Mouse (Mus musculus) fibroblast of lung, adult 2 months (primary cell): ENCODE results near the gene Neu3.

Experiments used
- DNase-seq: peaks from one replicate; pipeline ENCODE4 v3.0.0-alpha.2; 2011; ENCODE audit warnings: low read depth

The Neu3 gene

GRCm38 (mm10) chr7:99828083-99828570 lies at the start of gene Neu3:
Gene Neu3, minus strand, starts transcription at chr7:99828417.
- DNase-seq: peak; percentile 87

GRCm38 (mm10) chr7:99876345-99876744 lies 48.1 kb upstream of the Neu3 start:
- peak; percentile 48 for DNase-seq

- no peak for DNase-seq
These were observed 47.7 kb upstream of the Neu3 start for GRCm38 (mm10) chr7:99875891-99876290.

GRCm38 (mm10) chr7:99873965-99874364 lies 45.7 kb upstream of the Neu3 start:
- DNase-seq: no peak

- DNase-seq: no peak
These were observed 41.1 kb upstream of the Neu3 start for GRCm38 (mm10) chr7:99869296-99869695.

- DNase-seq: peak; percentile 22
These were observed 37.0 kb upstream of the Neu3 start for GRCm38 (mm10) chr7:99865219-99865618.

GRCm38 (mm10) chr7:99864241-99865028 lies 36.2 kb upstream of the Neu3 start:
- peak; percentile 54 for DNase-seq

GRCm38 (mm10) chr7:99863362-99863761 lies 35.1 kb upstream of the Neu3 start, which contains the start of gene Spcs2:
Gene Spcs2, minus strand, starts transcription at chr7:99863462.
- no peak for DNase-seq

GRCm38 (mm10) chr7:99858813-99859585 lies 30.8 kb upstream of the Neu3 start, which contains the start of gene Xrra1:
Gene Xrra1, plus strand, starts transcription at chr7:99859116.
- DNase-seq: peak; percentile 98

GRCm38 (mm10) chr7:99858175-99858812 lies 30.1 kb upstream of the Neu3 start:
- no peak for DNase-seq

- no peak for DNase-seq
These were observed 28.1 kb upstream of the Neu3 start for GRCm38 (mm10) chr7:99856266-99856861.

- DNase-seq: no peak
These were observed 26.1 kb upstream of the Neu3 start for GRCm38 (mm10) chr7:99854311-99854710.

- no peak for DNase-seq
These were observed 25.1 kb upstream of the Neu3 start for GRCm38 (mm10) chr7:99853350-99853749.

GRCm38 (mm10) chr7:99851618-99852017 lies 23.4 kb upstream of the Neu3 start:
- no peak for DNase-seq

- DNase-seq: no peak
These were observed 22.9 kb upstream of the Neu3 start for GRCm38 (mm10) chr7:99851121-99851520.

- no peak for DNase-seq
These were observed 22.3 kb upstream of the Neu3 start for GRCm38 (mm10) chr7:99850534-99850933.

GRCm38 (mm10) chr7:99845533-99846236 lies 17.5 kb upstream of the Neu3 start:
- no peak for DNase-seq

- no peak for DNase-seq
These were observed 10.0 kb upstream of the Neu3 start for GRCm38 (mm10) chr7:99838241-99838640.

GRCm38 (mm10) chr7:99837358-99838071 lies 9.3 kb upstream of the Neu3 start:
- DNase-seq: no peak

- DNase-seq: no peak
These were observed 8.6 kb upstream of the Neu3 start for GRCm38 (mm10) chr7:99836781-99837180.
